Mouse (Mus musculus) heart, postnatal 0 days (tissue): ENCODE results near the gene Usp5. TPM values are rescaled to one million over a fixed set of nuclear protein-coding genes. Genes with fewer than 3 reads are reported as not detected.

ENCODE experiments used
- ATAC-seq: fragments of 200-750 bp; cut with Nextera tagmentation; 2 replicates; pipeline ENCODE4 v1.8.0; 2017; ENCODE audit warnings: low read depth, moderate number of reproducible peaks, moderate library complexity; ENCODE audit not compliant: insufficient read depth
- DNase-seq: peaks from one replicate; pipeline ENCODE4 v3.0.0-alpha.2; 2016; ENCODE audit warnings: low spot score
- H3K27ac ChIP-seq: fragments of 300-500 bp; sonication (generic); 2 replicates; pipeline ENCODE4 v1.5.1; 2014; ENCODE audit warnings: low read depth, mild to moderate bottlenecking
- H3K27me3 ChIP-seq: fragments of 300-500 bp; sonication (generic); 2 replicates; pipeline ENCODE4 v1.6.1; 2014; ENCODE audit warnings: low read length, mixed read lengths; ENCODE audit not compliant: control insufficient read depth, insufficient read depth
- H3K36me3 ChIP-seq: fragments of 300-500 bp; sonication (generic); replicated peaks from 2 replicates; pipeline ENCODE4 v1.6.1; 2014; ENCODE audit warnings: low read length, mixed read lengths; ENCODE audit not compliant: control insufficient read depth, insufficient read depth
- H3K4me1 ChIP-seq: fragments of 300-500 bp; sonication (generic); 2 replicates; pipeline ENCODE4 v1.6.1; 2014; ENCODE audit warnings: antibody characterized with exemption; ENCODE audit not compliant: control insufficient read depth, insufficient read depth
- H3K4me2 ChIP-seq: fragments of 300-500 bp; sonication (generic); 2 replicates; pipeline ENCODE4 v1.6.1; 2014; ENCODE audit warnings: low read depth, mild to moderate bottlenecking, low read length, moderate library complexity
- H3K4me3 ChIP-seq: fragments of 300-500 bp; sonication (generic); 2 replicates; pipeline ENCODE4 v1.5.1; 2014; ENCODE audit warnings: low read depth, low read length
- H3K9ac ChIP-seq: fragments of 300-500 bp; sonication (generic); replicated peaks from 2 replicates; pipeline ENCODE4 v1.6.1; 2014; ENCODE audit warnings: low read depth, low read length, mixed read lengths
- H3K9me3 ChIP-seq: fragments of 300-500 bp; sonication (generic); replicated peaks from 2 replicates; pipeline ENCODE4 v1.6.1; 2016; ENCODE audit warnings: low read length; ENCODE audit not compliant: control insufficient read depth
- CTCF ChIP-seq: IDR thresholded peaks from 2 replicates; pipeline ENCODE4 v1.5.1; 2016; ENCODE audit warnings: antibody characterized with exemption, control low read depth, low read depth
- EP300 ChIP-seq: IDR thresholded peaks from 2 replicates; pipeline ENCODE4 v1.6.1; 2016; ENCODE audit warnings: antibody characterized with exemption, low read depth
- WGBS: fragments of 180-500 bp; shearing (Covaris S2); extraction: QIAGEN DNeasy Blood & Tissue Kit; methylation state at CpG from one replicate; pipeline ENCODE4 v1.1.7; 2014; 5-methylcytosine and 5-hydroxymethylcytosine counted together
- polyA plus RNA-seq: library from polyadenylated mRNA; unstranded; fragments of >200 nt; fragmentation: Nextera tagmentation; extraction: Ambion mirVana; gene quantifications from 2 replicates; pipeline ENCODE4 v1.2.1, GENCODE M21; 2015
- total RNA-seq: library from RNA; depleted of rRNA; stranded (reverse); fragments of >200 nt; gene quantifications from 2 replicates; pipeline ENCODE4 v1.2.3, GENCODE M21; 2014; ENCODE audit warnings: low replicate concordance

The Usp5 gene
- total and polyA plus RNA-seq, 2 experiments from 2014 or later = 73.5 to 92.2 TPM

GRCm38 (mm10) chr6:124854647-124855046 lies 25.4 kb upstream of the Usp5 start:
- Histone ChIP-seq H3K27me3 (peaks cover 19% of the 10 kb centered on the region), H3K4me3 (no peak overlapping the region), H3K9me3 (no peaks in the 10 kb centered on the region), H3K9ac (no peak overlapping the region), H3K27ac (no peak overlapping the region), H3K4me1 (peaks cover 7% of the 10 kb centered on the region), H3K36me3 (no peaks in the 10 kb centered on the region), H3K4me2 (no peak overlapping the region)
- DNase-seq (no peak), ATAC-seq (no peak)
- 51% methylated on average over 12 of the region's 12 CpGs for WGBS
- TF ChIP-seq CTCF (no peak), EP300 (no peak)

GRCm38 (mm10) chr6:124850535-124850934 lies 21.3 kb upstream of the Usp5 start:
- ATAC-seq (no peak), DNase-seq (no peak)
- H3K4me3 ChIP-seq = no peak overlapping the region
- H3K27me3 ChIP-seq = no peaks in the 10 kb centered on the region
- H3K4me2 ChIP-seq = no peak overlapping the region
- H3K36me3 ChIP-seq = no peaks in the 10 kb centered on the region
- TF ChIP-seq CTCF = no peak
- no peak for TF ChIP-seq EP300
- peaks cover 3% of the 10 kb centered on the region; the same call in 1 of the 2 replicates for H3K4me1 ChIP-seq
- 58% methylated on average over 8 of the region's 8 CpGs for WGBS
- no peak overlapping the region for H3K27ac ChIP-seq
- no peak overlapping the region for H3K9ac ChIP-seq
- H3K9me3 ChIP-seq = no peaks in the 10 kb centered on the region

GRCm38 (mm10) chr6:124847305-124847704 lies 18.0 kb upstream of the Usp5 start:
- H3K9me3 ChIP-seq = no peaks in the 10 kb centered on the region
- 8% methylated on average over 9 of the region's 9 CpGs for WGBS
- no peaks in the 10 kb centered on the region for H3K27me3 ChIP-seq
- TF ChIP-seq EP300 (no peak), CTCF (peak; percentile 98)
- no peak overlapping the region for H3K4me2 ChIP-seq
- ATAC-seq = peak; percentile 89
- H3K4me1 ChIP-seq = peaks cover 3% of the 10 kb centered on the region; the same call in 1 of the 2 replicates
- H3K4me3 ChIP-seq = no peak overlapping the region
- no peak overlapping the region for H3K9ac ChIP-seq
- no peaks in the 10 kb centered on the region for H3K36me3 ChIP-seq
- peak; percentile 89 for DNase-seq
- H3K27ac ChIP-seq = no peak overlapping the region

- Histone ChIP-seq H3K27ac (no peak within 1 kb of the TSS), H3K4me1 (peaks cover 14% of the 10 kb centered on the region), H3K4me2 (peak within 1 kb of the TSS; percentile 21; the same call in 1 of the 2 replicates), H3K36me3 (no peaks in the 10 kb centered on the region), H3K4me3 (no peak within 1 kb of the TSS), H3K9me3 (no peaks in the 10 kb centered on the region), H3K27me3 (0 out of 2 replicates have a peak, but pooled peaks cover 3% of the 10 kb centered on the region), H3K9ac (no peak within 1 kb of the TSS; the same call in 1 of the 2 replicates)
- ATAC-seq = peak; percentile 61
- TF ChIP-seq EP300 (no peak), CTCF (no peak)
- DNase-seq = no peak
- WGBS = 19% methylated on average over 12 of the region's 15 CpGs
These were observed 11.2 kb upstream of the Usp5 start, which contains the start of gene Gnb3 for GRCm38 (mm10) chr6:124840241-124841167. Gene Gnb3, minus strand, starts transcription at chr6:124840275.

GRCm38 (mm10) chr6:124839805-124840204 lies 10.5 kb upstream of the Usp5 start:
- WGBS = 3% methylated on average over 8 of the region's 8 CpGs
- H3K4me2 ChIP-seq = peak overlapping the region; percentile 21; the same call in 1 of the 2 replicates
- peaks cover 14% of the 10 kb centered on the region for H3K4me1 ChIP-seq
- no peak overlapping the region; the same call in 1 of the 2 replicates for H3K9ac ChIP-seq
- no peak overlapping the region for H3K4me3 ChIP-seq
- no peaks in the 10 kb centered on the region for H3K36me3 ChIP-seq
- 0 out of 2 replicates have a peak, but pooled peaks cover 3% of the 10 kb centered on the region for H3K27me3 ChIP-seq
- ATAC-seq (peak; percentile 67), DNase-seq (no peak)
- H3K27ac ChIP-seq = no peak overlapping the region
- TF ChIP-seq CTCF = no peak
- no peak for TF ChIP-seq EP300
- H3K9me3 ChIP-seq = no peaks in the 10 kb centered on the region
